Mouse (Mus musculus) MEL-GATA-1-ER (cell line): ENCODE data around the gene Med25.
A peak's percentile ranks its signal among the peaks of the same experiment; 100 is the strongest.
"Not testable (repeated sequence)": the region's sequence is repeated elsewhere in the genome, so short reads cannot be mapped to it uniquely, and the experiment has no call there.

Experiments
- DNase-seq: peaks from one replicate; pipeline ENCODE4 v3.0.0-alpha.2; 2012; ENCODE audit warnings: low read depth; ENCODE audit errors: extremely low read depth

Med25 gene

DNA sequence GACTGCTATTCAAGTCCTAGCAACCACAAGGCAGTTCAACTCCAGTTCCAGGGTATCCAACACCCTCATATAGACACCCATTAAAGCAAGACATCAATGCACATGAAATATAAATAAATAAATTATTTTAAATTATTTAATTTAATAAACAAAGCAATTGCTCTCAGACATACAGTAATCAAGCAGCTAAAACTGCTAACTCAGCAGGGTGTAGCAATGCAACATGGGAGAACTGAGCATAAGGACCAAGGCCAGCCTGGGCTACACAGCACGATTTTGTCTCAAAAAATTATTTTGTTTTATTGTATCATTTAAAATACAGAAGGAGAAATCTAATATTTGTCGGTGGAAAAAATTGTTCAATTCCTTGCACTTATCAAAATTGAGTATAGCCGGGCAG lies 1.7 kb upstream of the Med25 start:
- no peak for DNase-seq

DNA sequence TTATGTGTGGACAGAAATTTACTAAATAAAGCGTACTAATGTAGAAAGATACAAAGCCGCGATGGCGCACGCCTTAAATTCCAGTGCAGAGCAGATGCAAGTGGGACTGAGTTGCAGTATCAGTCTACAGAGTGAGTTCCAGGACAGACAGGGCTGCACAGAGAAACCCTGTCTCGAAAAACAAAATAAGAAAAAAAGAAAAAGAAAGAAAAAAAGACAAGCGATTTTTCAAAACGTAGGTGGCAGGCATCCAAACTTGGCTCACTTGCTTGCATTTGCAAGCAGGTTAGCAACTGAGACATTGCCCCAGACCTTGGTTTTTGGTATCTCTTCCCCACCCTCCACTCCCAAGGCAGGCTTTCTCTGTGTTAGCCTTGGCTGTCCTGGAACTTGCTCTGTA lies 685 bp upstream of the Med25 start:
- DNase-seq, result no peak

DNA sequence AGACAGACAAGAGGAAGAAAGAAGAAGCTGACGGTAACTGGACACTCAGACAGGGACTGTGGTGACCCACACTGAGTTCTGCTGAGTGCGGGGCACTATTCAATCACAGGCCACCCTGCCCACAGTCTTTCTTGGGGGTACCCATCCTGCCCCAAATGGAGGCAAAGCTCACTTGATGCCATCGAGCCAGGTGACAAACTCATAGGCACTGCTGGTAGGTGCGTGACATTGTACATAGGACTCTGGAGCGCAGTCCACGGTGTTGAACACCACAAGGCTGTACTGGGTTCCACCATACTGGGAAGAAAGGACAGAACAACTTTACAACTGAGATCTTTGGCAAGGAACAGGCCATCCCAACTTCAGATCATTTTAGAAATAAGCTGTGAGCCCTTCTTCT lies 901 bp downstream of the Med25 start:
- no peak for DNase-seq

DNA sequence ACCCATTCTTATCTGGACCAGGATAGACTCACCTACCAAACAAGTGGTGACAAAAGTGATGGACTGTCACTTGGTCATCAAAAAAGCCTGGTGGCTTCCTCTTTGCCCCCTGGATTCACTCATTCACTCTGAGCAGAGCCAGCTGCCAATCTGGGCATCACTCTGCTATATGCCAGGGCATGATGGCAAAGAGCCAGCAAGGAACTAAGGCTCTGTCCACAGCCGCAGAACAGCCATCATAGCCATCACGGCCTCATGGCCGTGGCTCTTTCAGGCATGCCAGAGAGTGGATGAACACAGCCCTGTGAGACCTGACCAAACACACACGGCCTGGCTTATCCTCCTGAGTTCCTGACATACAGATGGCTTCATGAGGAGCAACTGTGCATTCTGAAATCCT lies 1.8 kb downstream of the Med25 start:
- DNase-seq, result no peak

DNA sequence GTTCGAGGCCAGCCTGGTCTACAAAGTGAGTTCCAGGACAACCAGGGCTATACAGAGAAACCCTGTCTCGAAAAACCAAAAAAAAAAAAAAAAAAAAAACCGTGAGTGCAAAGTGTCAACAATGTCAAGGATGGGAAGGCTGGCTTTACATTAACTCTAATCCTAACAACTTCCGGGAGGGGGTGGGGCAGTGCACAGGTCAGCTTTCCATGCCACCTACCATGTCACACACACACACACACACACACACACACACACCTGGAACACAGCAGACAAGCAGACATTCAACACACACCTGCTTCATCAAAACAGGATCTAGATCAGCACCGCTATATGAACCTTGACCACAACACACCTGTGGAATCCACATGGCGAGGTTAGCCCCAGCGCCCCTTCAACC lies 2.3 kb downstream of the Med25 start:
- no peak for DNase-seq

DNA sequence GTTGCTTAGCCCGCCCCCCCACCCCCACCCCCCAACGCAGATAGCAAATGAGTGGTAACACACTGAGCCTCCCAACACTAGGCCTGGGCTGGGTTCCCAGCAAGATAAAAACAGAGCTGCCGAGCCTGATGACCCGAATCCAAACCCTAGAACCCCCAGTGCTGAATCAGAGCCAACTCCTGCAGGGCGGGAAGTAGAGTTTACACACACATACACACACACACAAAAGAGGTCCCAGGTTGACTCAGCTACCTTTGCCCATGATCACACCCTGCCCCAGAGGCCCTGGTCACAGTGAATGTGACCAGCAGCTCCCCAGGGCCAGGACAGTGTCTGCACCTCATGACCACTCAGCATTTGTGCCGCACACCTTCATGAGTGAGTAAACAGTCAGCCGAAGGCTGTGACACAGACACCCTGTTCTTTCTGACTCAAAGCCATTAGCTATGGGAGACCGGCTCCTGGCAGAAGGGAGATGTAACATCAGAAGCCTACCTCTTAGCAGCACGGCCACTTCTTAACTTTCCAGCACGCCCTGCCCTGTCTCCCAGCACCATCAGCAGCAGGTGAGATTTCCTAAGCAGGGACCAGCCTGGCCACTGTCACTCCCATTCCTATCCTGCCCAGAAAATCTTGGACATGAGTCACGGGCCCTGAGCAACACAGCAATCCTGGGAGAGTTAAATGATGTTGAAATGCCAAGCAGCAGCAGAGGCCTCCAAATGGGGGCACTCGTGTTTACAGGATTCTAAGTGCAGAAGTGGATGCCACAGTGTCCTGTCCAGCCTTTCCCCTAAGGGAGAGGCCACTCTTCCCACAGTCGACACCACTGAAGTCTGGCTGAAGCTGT lies 4.0 kb downstream of the Med25 start:
- no peak for DNase-seq

DNA sequence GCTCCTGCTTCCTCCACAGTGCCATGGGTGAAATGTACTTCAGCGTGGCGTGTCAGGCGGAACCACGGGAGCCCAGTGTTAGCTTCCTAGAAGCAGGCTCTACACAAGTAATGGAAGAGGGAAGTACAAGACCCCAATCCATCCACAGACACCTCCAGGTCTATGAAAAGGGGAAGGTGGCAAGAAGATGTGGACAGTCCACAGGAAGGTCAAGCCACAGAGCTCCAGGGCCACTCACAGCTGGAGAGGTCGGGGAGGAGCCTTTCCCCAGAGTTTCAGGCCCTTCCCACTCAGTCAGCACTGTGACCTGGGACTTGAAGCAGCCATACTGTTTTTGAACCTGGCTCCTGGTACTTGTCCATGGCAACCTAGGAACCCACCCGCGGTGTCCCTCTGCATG lies 5.5 kb downstream of the Med25 start:
- no peak for DNase-seq

DNA sequence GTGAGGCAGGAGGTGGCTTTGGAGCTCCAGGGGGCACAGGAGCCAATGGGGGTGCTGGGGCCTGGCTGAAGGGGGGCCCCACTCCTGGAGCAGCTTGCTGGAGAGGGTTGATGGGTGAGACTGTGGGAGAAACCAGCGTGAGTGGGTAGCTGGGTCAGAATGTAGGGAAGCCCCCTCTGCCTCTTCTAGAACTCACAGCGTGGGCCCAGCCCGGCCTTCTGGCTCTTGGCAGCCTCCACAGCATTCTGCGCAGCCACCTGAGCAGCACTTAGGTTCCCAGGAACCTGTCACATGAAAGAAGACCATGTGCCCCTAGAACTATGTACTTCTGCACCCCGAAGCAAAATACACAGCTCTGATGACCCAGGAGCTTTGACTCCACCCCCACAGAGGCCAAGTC lies 7.9 kb downstream of the Med25 start:
- no peak for DNase-seq

DNA sequence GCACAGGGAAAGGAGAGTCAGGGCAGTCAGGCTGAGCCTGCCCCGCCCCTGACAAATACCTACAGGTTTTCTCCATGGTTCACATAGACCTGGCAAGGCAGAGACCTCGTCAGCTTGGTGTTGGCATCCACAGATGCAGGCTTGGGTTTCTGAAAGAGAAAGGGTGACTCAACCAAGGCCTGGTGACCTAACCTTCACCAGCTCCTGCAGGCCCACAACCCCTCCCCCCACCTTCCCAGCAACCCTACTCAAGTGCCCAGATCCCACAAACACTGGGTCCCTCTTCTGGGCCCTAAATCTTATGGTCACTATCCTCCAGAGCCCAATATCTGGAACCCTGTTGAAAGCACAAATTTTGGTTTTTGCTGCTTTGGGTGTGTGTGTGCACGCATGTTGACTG lies 9.5 kb downstream of the Med25 start:
- no peak for DNase-seq

DNA sequence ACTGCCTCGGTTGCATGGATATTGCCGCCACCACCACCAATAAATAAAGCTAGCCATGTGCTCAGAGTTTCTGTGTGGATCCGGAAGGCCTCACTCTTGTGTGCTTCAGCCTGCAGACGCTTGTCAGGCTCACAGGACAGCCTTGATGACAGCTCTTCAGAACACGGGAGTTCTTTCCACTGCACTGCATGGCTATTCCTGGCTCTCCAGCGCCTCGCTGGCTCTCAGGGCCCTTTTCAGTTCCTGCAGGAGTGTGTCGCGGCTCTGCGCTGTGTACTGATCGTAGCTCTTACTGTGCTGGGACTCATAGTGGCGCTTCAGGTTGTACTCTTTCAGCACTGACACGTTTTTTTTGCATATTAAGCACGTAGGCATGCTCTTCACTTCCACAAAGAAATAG lies 14.7 kb downstream of the Med25 start:
- DNase-seq, result no peak

DNA sequence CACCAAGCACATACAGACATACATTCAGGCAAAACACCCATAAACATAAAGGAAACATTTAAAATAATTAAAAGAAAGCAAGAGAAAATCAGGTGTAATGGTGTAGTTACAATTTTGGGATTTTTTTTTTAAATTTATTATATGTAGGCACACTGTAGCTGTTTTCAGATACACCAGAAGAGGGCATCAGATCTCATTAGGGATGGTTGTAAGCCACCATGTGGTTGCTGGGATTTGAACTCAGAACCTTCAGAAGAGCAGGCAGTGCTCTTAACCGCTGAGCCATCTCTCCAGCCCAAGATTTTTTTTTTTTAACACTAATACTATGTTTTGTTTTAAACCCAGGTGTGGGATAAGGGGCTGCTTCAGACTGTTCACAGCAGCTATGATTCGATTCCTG lies 20.7 kb downstream of the Med25 start:
- not testable (repeated sequence) for DNase-seq

DNA sequence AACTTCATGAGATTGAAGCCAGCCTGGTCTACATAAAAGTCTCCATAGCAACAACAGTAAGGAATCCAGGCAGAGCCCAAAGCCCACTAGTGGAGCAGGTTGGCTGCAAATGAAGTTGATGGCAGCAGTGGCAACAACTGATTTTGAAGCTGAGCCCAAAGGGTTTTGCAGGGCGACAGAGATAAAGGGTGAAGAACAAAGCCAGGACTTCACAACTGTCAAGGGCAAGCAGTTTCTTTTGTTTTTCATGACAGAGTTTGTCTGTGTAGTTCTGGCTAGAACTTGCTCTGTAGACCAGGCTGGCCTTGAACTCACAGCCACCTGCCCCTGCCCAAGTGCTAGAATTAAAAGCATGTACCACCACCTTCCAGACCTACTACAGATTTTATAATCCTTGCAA lies 21.3 kb downstream of the Med25 start:
- DNase-seq, result no peak

DNA sequence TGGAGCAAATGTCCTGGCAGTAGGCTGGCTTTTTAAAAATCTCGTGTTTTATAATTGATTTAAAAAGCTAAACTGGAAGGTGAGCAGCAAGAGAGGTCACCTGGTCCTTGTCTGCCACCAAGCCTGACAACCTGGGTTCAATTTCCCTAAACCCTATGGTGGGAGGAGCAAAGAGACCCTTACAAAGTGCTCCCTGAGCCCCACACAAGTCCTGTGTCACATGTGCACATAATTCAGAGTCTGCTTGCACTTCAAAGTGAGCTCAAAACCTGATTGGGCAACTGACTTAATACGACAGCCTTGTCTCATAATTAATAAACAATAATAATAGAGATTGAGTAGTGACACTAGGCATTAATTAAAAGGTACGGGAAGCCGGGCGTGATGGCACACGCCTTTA lies 21.9 kb downstream of the Med25 start:
- DNase-seq, result no peak

DNA sequence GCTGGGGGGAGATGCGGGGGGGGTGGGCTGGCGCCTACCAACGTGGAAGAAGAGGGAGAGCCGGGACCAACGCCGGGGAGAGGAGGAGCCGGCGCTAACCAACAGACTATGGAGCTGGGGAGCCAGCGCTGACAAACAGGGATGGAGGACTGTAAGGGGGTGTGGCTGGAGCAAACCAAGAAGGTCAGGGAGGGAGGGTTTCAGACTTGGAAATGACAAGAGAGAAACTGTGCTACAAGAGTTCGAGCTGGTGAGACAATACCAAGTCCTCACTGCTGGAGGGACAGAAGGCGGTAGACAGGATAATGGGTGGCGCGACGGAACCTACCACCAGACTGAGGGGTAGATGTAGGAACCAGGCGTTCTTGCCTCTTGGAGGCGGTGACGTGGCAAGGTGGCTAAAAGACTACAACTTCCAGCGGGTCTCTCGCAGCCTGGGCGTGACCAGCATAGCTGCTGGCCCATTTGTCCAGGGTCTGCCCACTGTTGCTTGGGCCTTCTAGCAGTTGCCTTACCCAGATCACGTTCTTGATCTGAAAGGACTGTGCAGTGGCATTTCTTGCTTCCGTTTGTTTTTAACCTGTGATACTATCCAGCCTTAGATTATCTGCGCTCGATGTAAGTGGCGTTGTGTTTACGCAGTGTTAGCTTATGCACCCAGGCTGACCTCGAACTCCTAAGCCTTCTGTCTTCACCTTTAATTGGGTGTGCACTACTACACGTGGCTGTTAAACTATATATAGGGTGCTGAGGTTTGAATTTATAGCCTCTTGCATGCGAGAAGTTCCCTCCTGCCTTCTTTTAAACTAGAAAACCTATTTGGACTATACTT lies 22.6 kb downstream of the Med25 start, which contains the start of gene Ptov1:
Gene Ptov1, minus strand, starts transcription at position 92 of the 832 bp plus-strand sequence.
- peak; percentile 99 for DNase-seq

DNA sequence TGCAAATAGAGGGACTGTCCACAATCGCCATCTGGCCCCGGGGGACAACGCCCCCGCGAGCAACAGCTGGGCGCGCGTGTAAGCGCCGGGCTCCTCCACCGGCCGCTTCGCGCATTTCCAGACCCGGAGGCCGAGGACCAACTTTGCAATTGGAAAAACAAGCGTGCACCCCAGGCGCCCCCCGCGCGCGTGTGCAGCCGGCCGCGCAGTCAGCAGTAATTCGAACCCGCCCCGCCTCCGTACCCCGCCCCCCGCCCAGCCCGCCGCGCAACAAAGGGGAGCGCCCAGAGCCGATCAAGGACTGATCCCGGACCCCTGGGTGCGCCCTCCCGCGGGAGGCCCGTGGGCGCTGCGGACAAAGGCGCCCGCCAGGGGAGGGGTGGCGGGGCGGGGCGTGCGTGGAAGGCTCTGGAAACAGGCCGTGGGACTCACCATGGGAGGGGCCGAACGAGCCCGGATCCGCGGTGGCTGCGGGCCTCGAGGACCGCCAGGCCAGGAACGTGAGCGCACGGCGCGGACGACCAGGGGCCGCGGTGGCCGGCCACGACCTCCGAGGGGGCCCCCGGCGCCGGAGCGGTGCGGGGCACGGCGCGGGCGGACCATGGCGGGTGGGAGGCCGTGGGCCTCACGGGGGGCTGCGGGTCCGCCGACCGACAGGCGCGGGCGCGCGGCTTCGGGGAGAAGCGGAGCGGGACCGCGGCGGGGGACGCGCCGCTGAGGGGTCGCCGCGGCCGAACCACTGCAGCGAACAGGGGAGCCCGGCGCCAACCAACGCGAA lies 23.4 kb downstream of the Med25 start:
- no peak for DNase-seq

DNA sequence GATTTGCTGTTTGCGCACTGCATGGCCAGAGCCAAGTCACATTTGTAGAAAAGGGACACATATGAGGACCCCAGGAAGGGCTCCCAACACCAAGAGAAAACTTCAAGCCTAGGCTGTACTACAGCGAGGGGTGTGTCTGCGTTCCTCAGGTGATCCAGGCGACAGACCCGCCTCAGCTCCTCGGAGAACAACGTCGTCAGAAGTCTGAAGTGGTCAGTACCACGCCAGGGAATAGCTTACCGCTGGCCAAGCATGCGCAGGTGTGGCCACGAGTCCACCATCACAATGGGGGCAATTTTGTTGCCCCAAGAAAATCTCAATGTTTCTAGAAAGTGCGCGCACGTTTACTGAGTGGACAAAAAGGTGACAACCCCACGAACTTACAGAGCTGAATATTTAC lies 24.0 kb downstream of the Med25 start:
- DNase-seq, result no peak

DNA sequence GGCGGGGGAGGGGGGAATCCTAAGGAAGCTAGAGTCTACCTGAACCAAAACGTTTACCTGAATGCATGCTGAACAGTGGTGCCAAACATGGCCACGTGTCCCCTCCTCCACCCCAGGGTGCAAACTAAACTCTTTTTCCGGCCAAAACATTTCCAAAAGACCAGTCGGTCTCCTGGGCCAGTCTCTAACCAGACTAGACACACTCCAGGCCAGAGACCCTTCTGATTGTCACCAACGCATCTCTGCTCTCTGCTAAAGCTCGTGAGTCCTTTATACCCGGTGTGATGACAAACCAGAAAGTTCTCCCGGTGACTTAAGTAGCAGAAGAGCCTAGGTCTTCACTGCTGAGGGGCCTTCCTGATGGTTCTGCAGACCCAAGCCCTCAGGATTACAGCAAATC lies 24.7 kb downstream of the Med25 start:
- no peak for DNase-seq

DNA sequence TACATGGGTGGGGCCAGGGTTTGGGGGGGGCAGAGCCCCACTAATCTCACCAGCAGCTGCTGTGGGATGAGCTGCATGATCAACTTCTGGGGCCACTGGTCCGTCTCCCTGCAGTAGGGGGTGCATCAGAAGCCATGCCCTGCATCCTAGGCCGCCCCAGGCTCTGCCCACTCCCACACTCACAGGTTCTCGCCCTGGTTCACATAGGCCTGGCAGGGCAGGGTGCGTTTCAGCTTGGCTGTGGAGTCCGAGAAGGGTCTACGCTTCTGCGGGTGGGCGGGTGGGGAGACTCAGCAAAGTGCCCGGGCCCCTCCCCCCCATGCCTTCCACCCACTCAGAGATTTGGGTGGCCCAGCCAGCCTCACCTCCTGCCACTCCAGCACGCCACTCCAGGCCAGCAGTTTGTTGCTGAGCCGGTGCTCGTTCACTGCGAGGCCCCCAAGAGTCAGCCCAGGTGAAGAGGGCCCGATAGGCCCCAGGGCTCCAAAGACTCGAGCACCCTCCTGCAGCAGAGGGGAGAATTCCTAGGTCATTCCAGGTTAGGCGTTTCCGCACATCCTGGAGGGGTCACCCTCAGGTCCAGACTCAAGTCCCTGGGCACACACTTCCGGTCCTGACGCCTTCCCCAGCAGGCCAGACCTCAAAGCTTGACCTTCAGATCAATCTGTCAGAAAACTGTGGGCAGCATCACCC lies 25.4 kb downstream of the Med25 start:
- no peak for DNase-seq

DNA sequence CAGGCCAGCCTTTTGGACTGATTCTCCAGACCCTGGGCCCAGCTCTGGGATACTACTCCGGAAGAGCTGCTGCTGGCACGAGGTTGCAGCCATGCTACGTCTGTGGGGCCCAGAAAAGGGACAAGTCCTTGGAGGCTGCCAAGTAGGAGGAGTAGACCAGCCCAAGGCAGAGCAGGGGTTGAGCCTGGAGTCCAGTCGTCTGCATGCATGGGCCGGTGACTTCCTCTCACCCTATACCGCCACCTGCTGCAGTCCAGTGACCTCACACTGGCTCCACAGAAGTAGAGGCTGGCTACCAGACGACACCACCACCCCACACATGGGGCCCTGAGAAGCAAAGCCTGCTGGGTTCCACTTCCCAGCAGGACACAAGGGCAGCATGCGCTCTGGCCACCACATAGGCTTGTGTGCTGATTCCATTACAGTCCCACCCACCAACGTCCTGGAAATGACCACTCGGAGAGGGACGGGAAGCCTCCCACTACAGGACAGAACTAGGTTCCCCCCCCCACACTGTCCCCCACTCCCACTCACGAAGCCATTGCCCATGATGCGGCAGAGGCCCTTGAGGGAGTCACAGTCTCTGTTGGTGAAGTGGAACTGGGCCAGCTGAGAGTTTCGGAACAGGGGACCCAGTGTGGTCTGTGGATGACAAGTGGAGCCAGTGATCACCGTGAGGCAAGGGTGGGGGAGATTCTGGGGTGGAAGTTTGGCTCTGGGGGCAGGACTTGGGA lies 26.1 kb downstream of the Med25 start:
- DNase-seq, result no peak
